Mouse (Mus musculus): ENCODE results near the gene Rbpjl.

The Rbpjl gene

DNA sequence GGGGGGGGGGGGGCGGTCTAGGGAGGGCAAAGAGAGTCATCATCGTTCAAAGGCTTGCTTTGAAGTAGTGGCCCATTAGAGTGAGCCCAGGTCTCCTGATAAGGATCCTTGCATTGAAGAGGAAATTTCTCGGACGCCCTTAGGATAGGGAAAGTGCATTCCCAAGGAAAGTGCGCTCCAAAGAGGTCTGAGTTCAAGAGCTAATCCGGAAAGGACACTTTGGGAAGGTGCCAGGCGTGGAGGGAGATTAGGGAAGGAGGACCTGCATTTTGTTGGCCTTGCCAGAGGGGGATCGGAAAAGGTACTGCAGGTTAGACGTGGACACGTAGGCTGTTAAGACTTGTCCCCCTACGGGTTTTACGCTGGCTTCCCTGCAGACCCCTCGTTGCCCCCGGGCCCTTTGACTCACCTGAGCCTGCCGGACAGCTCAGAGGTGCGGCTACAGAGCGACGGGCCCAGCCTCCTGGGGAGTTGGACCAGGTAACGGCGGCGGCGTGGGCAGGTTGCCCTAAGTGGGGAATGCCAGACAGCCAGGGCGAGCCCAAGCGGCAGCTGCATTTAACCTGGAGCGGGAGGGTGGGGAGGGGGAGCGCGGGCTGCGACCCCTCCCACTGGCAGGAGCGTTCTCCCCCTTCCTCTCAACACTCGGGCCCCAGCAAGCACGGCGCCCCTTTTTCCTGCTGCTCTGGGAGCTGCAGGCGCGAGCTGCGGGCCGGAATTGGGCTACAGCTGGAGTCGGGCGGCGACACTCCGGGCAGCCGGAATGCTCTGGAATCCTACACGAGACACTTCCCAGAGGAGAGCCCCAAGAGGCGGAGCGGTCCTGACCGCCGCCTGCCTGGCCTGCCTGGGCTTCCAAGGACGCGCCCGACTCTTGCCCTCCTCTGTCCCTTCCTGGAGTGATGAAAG, 1.4 kb downstream of the Rbpjl start:
- Histone ChIP-seq H3K9me3 (ENCODE audit: low read length) (no peaks in the 10 kb centered on the region), H3K4me1 (replicated peaks; ENCODE audit: low read depth, low read length) (peaks cover 42% of the 10 kb centered on the region), H3K4me3 (replicated peaks; ENCODE audit: low read length) (peak overlapping the region; percentile 66), H3K27me3 (ENCODE audit: insufficient read depth, low read length) (peaks cover 98% of the 10 kb centered on the region), H3K36me3 (ENCODE audit: insufficient read depth, low read length) (no peaks in the 10 kb centered on the region)
- TF ChIP-seq CTCF (conservative IDR thresholded peaks at IDR 0.05; ENCODE audit: low read length) (no peak), NANOG (IDR thresholded peaks at IDR 0.05; ENCODE audit: borderline replicate concordance, low read length) (no peak), POU5F1 (IDR thresholded peaks at IDR 0.05; ENCODE audit: borderline replicate concordance, low read length) (no peak)

GRCm38 (mm10) chr2:164405060-164405459, 2.1 kb downstream of the Rbpjl start, which contains the start of gene Matn4:
Gene Matn4, minus strand, starts transcription at chr2:164405160.
- Histone ChIP-seq H3K36me3 (ENCODE audit: insufficient read depth, low read length) (no peaks in the 10 kb centered on the region), H3K4me3 (replicated peaks; ENCODE audit: low read length) (peak within 1 kb of the TSS; percentile 66), H3K4me1 (replicated peaks; ENCODE audit: low read depth, low read length) (peaks cover 42% of the 10 kb centered on the region), H3K9me3 (ENCODE audit: low read length) (no peaks in the 10 kb centered on the region), H3K27me3 (ENCODE audit: insufficient read depth, low read length) (peaks cover 98% of the 10 kb centered on the region)
- TF ChIP-seq CTCF (conservative IDR thresholded peaks at IDR 0.05; ENCODE audit: low read length) = no peak
- TF ChIP-seq NANOG (IDR thresholded peaks at IDR 0.05; ENCODE audit: borderline replicate concordance, low read length) = no peak
- no peak for TF ChIP-seq POU5F1 (IDR thresholded peaks at IDR 0.05; ENCODE audit: borderline replicate concordance, low read length)

GRCm38 (mm10) chr2:164405519-164405918, 2.6 kb downstream of the Rbpjl start:
- no peak for TF ChIP-seq NANOG (IDR thresholded peaks at IDR 0.05; ENCODE audit: borderline replicate concordance, low read length)
- TF ChIP-seq POU5F1 (IDR thresholded peaks at IDR 0.05; ENCODE audit: borderline replicate concordance, low read length) = no peak
- no peak for TF ChIP-seq CTCF (conservative IDR thresholded peaks at IDR 0.05; ENCODE audit: low read length)
- H3K4me1 ChIP-seq (replicated peaks; ENCODE audit: low read depth, low read length) = peaks cover 38% of the 10 kb centered on the region
- no peak overlapping the region for H3K4me3 ChIP-seq (replicated peaks; ENCODE audit: low read length)
- peaks cover 98% of the 10 kb centered on the region for H3K27me3 ChIP-seq (ENCODE audit: insufficient read depth, low read length)
- no peaks in the 10 kb centered on the region for H3K36me3 ChIP-seq (ENCODE audit: insufficient read depth, low read length)
- H3K9me3 ChIP-seq (ENCODE audit: low read length) = no peaks in the 10 kb centered on the region

GRCm38 (mm10) chr2:164407708-164408107, 4.8 kb downstream of the Rbpjl start:
- Histone ChIP-seq H3K4me3 (replicated peaks; ENCODE audit: low read length) (peak overlapping the region; percentile 61), H3K9me3 (ENCODE audit: low read length) (no peaks in the 10 kb centered on the region), H3K36me3 (ENCODE audit: insufficient read depth, low read length) (no peaks in the 10 kb centered on the region), H3K27me3 (ENCODE audit: insufficient read depth, low read length) (peaks cover 85% of the 10 kb centered on the region), H3K4me1 (replicated peaks; ENCODE audit: low read depth, low read length) (peaks cover 31% of the 10 kb centered on the region)
- no peak for TF ChIP-seq POU5F1 (IDR thresholded peaks at IDR 0.05; ENCODE audit: borderline replicate concordance, low read length)
- no peak for TF ChIP-seq NANOG (IDR thresholded peaks at IDR 0.05; ENCODE audit: borderline replicate concordance, low read length)
- peak; percentile 68 for TF ChIP-seq CTCF (conservative IDR thresholded peaks at IDR 0.05; ENCODE audit: low read length)

- TF ChIP-seq POU5F1 (IDR thresholded peaks at IDR 0.05; ENCODE audit: borderline replicate concordance, low read length) = no peak
- no peak for TF ChIP-seq CTCF (conservative IDR thresholded peaks at IDR 0.05; ENCODE audit: low read length)
- no peak for TF ChIP-seq NANOG (IDR thresholded peaks at IDR 0.05; ENCODE audit: borderline replicate concordance, low read length)
- peaks cover 45% of the 10 kb centered on the region for H3K27me3 ChIP-seq (ENCODE audit: insufficient read depth, low read length)
- peaks cover 28% of the 10 kb centered on the region for H3K4me1 ChIP-seq (replicated peaks; ENCODE audit: low read depth, low read length)
- H3K4me3 ChIP-seq (replicated peaks; ENCODE audit: low read length) = peak overlapping the region; percentile 68
- H3K36me3 ChIP-seq (ENCODE audit: insufficient read depth, low read length) = no peaks in the 10 kb centered on the region
- no peaks in the 10 kb centered on the region for H3K9me3 ChIP-seq (ENCODE audit: low read length)
These were observed 11.2 kb downstream of the Rbpjl start for GRCm38 (mm10) chr2:164414167-164414566.

DNA sequence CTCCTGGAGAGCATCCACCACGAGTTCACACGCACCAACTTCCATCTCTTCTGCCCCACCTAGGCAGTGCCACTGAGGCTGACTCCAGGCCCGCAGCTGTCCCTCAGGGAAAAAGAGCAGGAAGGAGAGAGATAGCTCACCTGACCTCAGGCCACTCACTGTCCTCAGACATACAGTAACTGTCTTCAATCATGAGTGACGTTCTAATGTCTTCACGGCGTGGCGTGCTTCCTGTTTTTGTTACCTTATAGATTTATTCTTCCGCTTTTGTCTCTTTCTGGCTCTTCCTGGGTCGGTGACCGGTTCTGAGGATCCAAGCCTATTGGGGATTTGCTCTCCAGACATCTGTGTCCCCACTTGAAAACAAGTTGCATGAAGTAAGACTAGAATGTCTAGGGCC, 11.6 kb downstream of the Rbpjl start:
- H3K4me1 ChIP-seq (replicated peaks; ENCODE audit: low read depth, low read length) = peaks cover 33% of the 10 kb centered on the region
- no peaks in the 10 kb centered on the region for H3K36me3 ChIP-seq (ENCODE audit: insufficient read depth, low read length)
- no peak for TF ChIP-seq POU5F1 (IDR thresholded peaks at IDR 0.05; ENCODE audit: borderline replicate concordance, low read length)
- H3K27me3 ChIP-seq (ENCODE audit: insufficient read depth, low read length) = peaks cover 41% of the 10 kb centered on the region
- no peaks in the 10 kb centered on the region for H3K9me3 ChIP-seq (ENCODE audit: low read length)
- peak overlapping the region; percentile 68 for H3K4me3 ChIP-seq (replicated peaks; ENCODE audit: low read length)

DNA sequence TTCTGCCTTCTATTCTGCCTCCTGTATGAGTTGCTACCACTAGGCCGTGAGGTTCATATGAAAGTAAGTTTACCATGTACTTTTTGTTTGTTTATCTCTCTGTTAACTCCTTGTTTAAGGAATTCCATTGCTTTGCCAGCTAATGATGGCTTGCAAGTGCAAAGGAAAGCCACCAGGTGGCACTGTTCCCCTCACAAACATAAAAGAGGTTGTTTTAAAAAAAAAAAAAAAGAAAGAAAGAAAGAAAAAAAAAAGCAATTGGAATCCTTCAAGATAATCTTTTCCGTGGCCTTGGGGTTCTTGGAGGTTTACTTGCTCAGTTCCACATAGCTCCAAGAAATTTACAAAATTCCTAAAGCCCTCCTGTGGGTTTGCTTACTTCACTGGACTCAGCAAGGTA, 14.3 kb downstream of the Rbpjl start:
- TF ChIP-seq NANOG (IDR thresholded peaks at IDR 0.05; ENCODE audit: borderline replicate concordance, low read length) (no peak), POU5F1 (IDR thresholded peaks at IDR 0.05; ENCODE audit: borderline replicate concordance, low read length) (no peak), CTCF (conservative IDR thresholded peaks at IDR 0.05; ENCODE audit: low read length) (peak; percentile 51)
- H3K36me3 ChIP-seq (ENCODE audit: insufficient read depth, low read length) = no peaks in the 10 kb centered on the region
- peaks cover 26% of the 10 kb centered on the region for H3K27me3 ChIP-seq (ENCODE audit: insufficient read depth, low read length)
- no peak overlapping the region for H3K4me3 ChIP-seq (replicated peaks; ENCODE audit: low read length)
- H3K9me3 ChIP-seq (ENCODE audit: low read length) = no peaks in the 10 kb centered on the region
- peaks cover 38% of the 10 kb centered on the region for H3K4me1 ChIP-seq (replicated peaks; ENCODE audit: low read depth, low read length)

- Histone ChIP-seq H3K9me3 (ENCODE audit: low read length) (no peaks in the 10 kb centered on the region), H3K4me1 (replicated peaks; ENCODE audit: low read depth, low read length) (peaks cover 42% of the 10 kb centered on the region), H3K27me3 (ENCODE audit: insufficient read depth, low read length) (peaks cover 23% of the 10 kb centered on the region), H3K4me3 (replicated peaks; ENCODE audit: low read length) (no peak overlapping the region), H3K36me3 (ENCODE audit: insufficient read depth, low read length) (0 out of 2 replicates have a peak, but pooled peaks cover 6% of the 10 kb centered on the region)
- TF ChIP-seq CTCF (conservative IDR thresholded peaks at IDR 0.05; ENCODE audit: low read length) = no peak
- no peak for TF ChIP-seq NANOG (IDR thresholded peaks at IDR 0.05; ENCODE audit: borderline replicate concordance, low read length)
- TF ChIP-seq POU5F1 (IDR thresholded peaks at IDR 0.05; ENCODE audit: borderline replicate concordance, low read length) = no peak
These were observed 15.5 kb downstream of the Rbpjl start for GRCm38 (mm10) chr2:164418308-164418875.
